Mouse (Mus musculus): Measurements from ENCODE around the gene Olfr1278.
"Not testable (repeated sequence)": the region's sequence is repeated elsewhere in the genome, so short reads cannot be mapped to it uniquely, and the experiment has no call there.

Olfr1278 gene

GRCm38 (mm10) chr2:111289836-111290235 lies at the start of gene Olfr1278:
TSS of gene Olfr1278 (plus strand) at chr2:111290136.
- no peak for DNase-seq

GRCm38 (mm10) chr2:111254216-111254615 lies 35.7 kb upstream of the Olfr1278 start, which contains the start of gene Olfr1276:
TSS of gene Olfr1276 (plus strand) at chr2:111254516.
- no peak for DNase-seq

DNA sequence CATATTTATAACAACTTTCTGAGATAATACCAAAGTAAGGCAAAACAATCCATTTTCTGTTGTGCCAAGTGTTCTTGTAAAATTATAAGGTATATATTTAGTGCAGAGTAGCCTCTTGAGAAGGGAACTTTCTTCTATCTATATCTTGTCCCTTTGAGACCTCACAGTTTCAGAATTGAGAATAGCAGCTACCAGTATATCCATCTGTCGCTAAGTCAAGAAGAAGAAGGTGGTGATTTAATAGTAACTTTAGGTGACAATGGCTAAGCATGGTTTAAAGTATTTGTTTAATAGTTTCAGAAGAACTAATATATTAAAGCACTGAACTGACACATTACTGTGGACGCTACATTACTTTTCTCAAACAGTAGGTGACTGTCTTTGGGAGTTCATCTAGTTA lies 15.9 kb upstream of the Olfr1278 start, which contains the start of gene Olfr1277:
TSS of gene Olfr1277 (minus strand) at position 101 of the 400 bp plus-strand sequence.
- DNase-seq = no peak

GRCm38 (mm10) chr2:111298541-111298940 lies 8.6 kb downstream of the Olfr1278 start:
- DNase-seq = no peak

- DNase-seq = no peak
Measured at GRCm38 (mm10) chr2:111300374-111300773, 10.4 kb downstream of the Olfr1278 start, which contains the start of gene Olfr1279. TSS of gene Olfr1279 (plus strand) at chr2:111300635.

DNA sequence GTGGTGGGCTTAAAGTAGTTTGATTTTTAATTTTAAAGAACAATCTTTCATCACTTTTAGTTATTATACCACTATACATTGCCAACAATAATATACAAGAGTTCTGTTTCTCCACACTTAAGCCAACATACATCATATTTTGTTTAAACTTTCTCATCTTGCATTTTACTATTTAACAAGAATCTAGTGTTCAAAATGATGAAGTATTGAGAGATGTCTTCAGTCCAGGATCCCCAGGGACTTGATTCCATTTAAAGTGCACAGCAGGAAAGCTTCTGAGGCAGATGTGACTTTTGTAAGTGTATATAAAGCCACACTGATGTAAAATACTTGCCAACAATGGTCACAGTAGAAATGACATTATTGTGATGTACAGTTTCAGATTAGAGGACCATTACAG lies 23.8 kb downstream of the Olfr1278 start, which contains the start of gene Olfr1280:
TSS of gene Olfr1280 (plus strand) at position 301 of the 400 bp plus-strand sequence.
- DNase-seq = no peak

DNA sequence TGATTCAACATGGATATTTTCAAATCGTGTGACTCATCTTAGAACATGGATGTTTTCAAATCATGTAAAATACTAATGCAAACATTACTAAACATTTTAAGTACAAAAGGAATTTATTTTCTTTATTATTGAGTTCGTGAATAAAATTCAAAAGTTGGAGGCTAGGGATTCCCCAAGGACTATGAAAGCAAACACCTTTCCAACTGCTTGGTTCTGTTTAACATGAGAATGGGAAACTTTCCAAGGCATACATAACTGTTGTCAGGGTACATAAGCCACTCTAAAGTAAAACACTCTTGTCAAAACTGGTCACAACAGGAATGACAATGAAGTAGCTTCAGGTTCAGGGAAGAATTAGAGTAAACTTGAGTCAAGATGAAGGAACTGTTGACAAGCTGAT lies 36.3 kb downstream of the Olfr1278 start, which contains the start of gene Olfr1281:
TSS of gene Olfr1281 (plus strand) at position 301 of the 400 bp plus-strand sequence.
- no peak for DNase-seq

GRCm38 (mm10) chr2:111333721-111334120 lies 43.8 kb downstream of the Olfr1278 start:
- not testable (repeated sequence) for DNase-seq

- DNase-seq = no peak
Measured at GRCm38 (mm10) chr2:111335976-111336375, 46.0 kb downstream of the Olfr1278 start, which contains the start of gene Olfr1282. TSS of gene Olfr1282 (minus strand) at chr2:111336076.
